Mouse (Mus musculus) lung, postnatal 0 days (tissue): ENCODE results near the gene Jazf1.

Experiments
- CTCF ChIP-seq: IDR thresholded peaks from 2 replicates; pipeline ENCODE4 v1.5.1; 2016; ENCODE audit warnings: antibody characterized with exemption, mild to moderate bottlenecking
- EP300 ChIP-seq: IDR thresholded peaks from 2 replicates; pipeline ENCODE4 v1.6.1; 2016; ENCODE audit warnings: antibody characterized with exemption, mild to moderate bottlenecking, control low read depth

DNA sequence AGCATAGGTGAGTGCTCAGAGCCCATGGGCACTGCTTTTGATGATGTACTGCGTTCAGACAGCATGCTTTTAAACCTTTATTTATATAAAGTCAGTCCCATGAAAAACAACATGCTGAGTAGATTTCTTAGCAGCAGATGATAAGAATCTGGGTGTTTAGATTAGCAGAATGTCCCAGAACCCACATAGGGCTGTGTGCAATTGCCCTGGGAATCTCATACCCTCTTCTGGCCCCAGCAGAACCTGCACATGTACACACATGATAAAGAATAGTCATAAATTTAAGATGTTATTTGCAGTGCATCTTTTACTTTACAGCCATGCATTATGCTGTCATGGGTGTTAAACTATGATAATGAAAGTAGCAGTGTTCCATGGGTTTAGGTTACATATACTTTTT lies 297.6 kb downstream of the Jazf1 start:
- no peak for TF ChIP-seq CTCF
- TF ChIP-seq EP300, result no peak
